Mouse (Mus musculus) common myeloid progenitor, adult 5-6 weeks (primary cell): Measurements from ENCODE around the gene Gm44511. TPM values are rescaled to one million over a fixed set of nuclear protein-coding genes. Genes with fewer than 3 reads are reported as not detected.
"Not testable (repeated sequence)": the region's sequence is repeated elsewhere in the genome, so short reads cannot be mapped to it uniquely, and the experiment has no call there.

ENCODE experiments used
- ATAC-seq: replicated peaks from 2 replicates; pipeline ENCODE4 v1.8.0; 2016; ENCODE audit warnings: low read depth, mild to moderate bottlenecking, moderate TSS enrichment, inconsistent platforms; ENCODE audit not compliant: poor library complexity, severe bottlenecking
- total RNA-seq: library from RNA; stranded (forward); fragments of 200-1000, 187-1606 nt; gene quantifications from 2 replicates; pipeline ENCODE4 v1.2.3, GENCODE M21; 2017

The Gm44511 gene
- total RNA-seq, 1 experiment from 2014 or later = 2.0 TPM

- ATAC-seq = 0 out of 2 replicates have a peak, but pooled peaks have one; percentile 7
Observed at GRCm38 (mm10) chr6:128802557-128802956, 23.6 kb downstream of the Gm44511 start.

GRCm38 (mm10) chr6:128800696-128801095 is 25.4 kb downstream of the Gm44511 start:
- not testable (repeated sequence) for ATAC-seq

- ATAC-seq = no peak
Observed at GRCm38 (mm10) chr6:128799896-128800270, 26.2 kb downstream of the Gm44511 start.

GRCm38 (mm10) chr6:128799144-128799895 is 26.8 kb downstream of the Gm44511 start:
- ATAC-seq = peak; percentile 59

- ATAC-seq = peak; percentile 10
Observed at GRCm38 (mm10) chr6:128798772-128799143, 27.4 kb downstream of the Gm44511 start.

- 0 out of 2 replicates have a peak, but pooled peaks have one; percentile 0 for ATAC-seq
Observed at GRCm38 (mm10) chr6:128797936-128798771, 28.0 kb downstream of the Gm44511 start.

GRCm38 (mm10) chr6:128797185-128797905 is 28.8 kb downstream of the Gm44511 start:
- ATAC-seq = no peak

GRCm38 (mm10) chr6:128796321-128796955 is 29.7 kb downstream of the Gm44511 start:
- ATAC-seq = peak; percentile 29

GRCm38 (mm10) chr6:128793734-128794133 is 32.4 kb downstream of the Gm44511 start:
- ATAC-seq = no peak

- ATAC-seq = not testable (repeated sequence)
Observed at GRCm38 (mm10) chr6:128790491-128790994, 35.6 kb downstream of the Gm44511 start.

GRCm38 (mm10) chr6:128789115-128789514 is 37.0 kb downstream of the Gm44511 start, which contains the start of gene Klrb1c:
Gene Klrb1c (minus strand): TSS chr6:128789215.
- ATAC-seq = no peak

- peak; percentile 29 for ATAC-seq
Observed at GRCm38 (mm10) chr6:128788517-128788916, 37.6 kb downstream of the Gm44511 start.

- 0 out of 2 replicates have a peak, but pooled peaks have one; percentile 20 for ATAC-seq
Observed at GRCm38 (mm10) chr6:128786396-128786795, 39.7 kb downstream of the Gm44511 start.

- ATAC-seq = no peak
Observed at GRCm38 (mm10) chr6:128769481-128770253, 56.4 kb downstream of the Gm44511 start.

GRCm38 (mm10) chr6:128768047-128768446 is 58.1 kb downstream of the Gm44511 start:
- ATAC-seq = no peak

- ATAC-seq = peak; percentile 77
Observed at GRCm38 (mm10) chr6:128766486-128767254, 59.4 kb downstream of the Gm44511 start.

- ATAC-seq = no peak
Observed at GRCm38 (mm10) chr6:128765211-128765610, 60.9 kb downstream of the Gm44511 start.

- ATAC-seq = no peak
Observed at GRCm38 (mm10) chr6:128764598-128764997, 61.5 kb downstream of the Gm44511 start.
